Mouse (Mus musculus) heart, embryonic 15.5 days (tissue): Measurements from ENCODE around the gene Prpf31. TPM values are rescaled to one million over a fixed set of nuclear protein-coding genes. Genes with fewer than 3 reads are reported as not detected.

Experiments used
- ATAC-seq: fragments of 200-750 bp; cut with Nextera tagmentation; replicated peaks from 2 replicates; pipeline ENCODE4 v1.8.0; 2017; ENCODE audit warnings: low read depth, moderate TSS enrichment; ENCODE audit not compliant: insufficient number of reproducible peaks, insufficient read depth, low FRiP score
- H3K27ac ChIP-seq: fragments of 300-500 bp; sonication (generic); 2 replicates; pipeline ENCODE4 v1.5.1; 2015; ENCODE audit warnings: mild to moderate bottlenecking, inconsistent platforms
- H3K27me3 ChIP-seq: fragments of 300-500 bp; sonication (generic); 2 replicates; pipeline ENCODE4 v1.6.1; 2015; ENCODE audit warnings: inconsistent platforms
- H3K36me3 ChIP-seq: fragments of 300-500 bp; sonication (generic); 2 replicates; pipeline ENCODE4 v1.6.1; 2015; ENCODE audit warnings: mild to moderate bottlenecking, inconsistent platforms
- H3K4me1 ChIP-seq: fragments of 300-500 bp; sonication (generic); replicated peaks from 2 replicates; pipeline ENCODE4 v1.6.1; 2015; ENCODE audit warnings: inconsistent platforms
- H3K4me2 ChIP-seq: fragments of 300-500 bp; sonication (generic); 2 replicates; pipeline ENCODE4 v1.6.1; 2015; ENCODE audit warnings: inconsistent platforms, mild to moderate bottlenecking, moderate library complexity
- H3K4me3 ChIP-seq: fragments of 300-500 bp; sonication (generic); 2 replicates; pipeline ENCODE4 v1.5.1; 2015; ENCODE audit warnings: mild to moderate bottlenecking, inconsistent platforms
- H3K9ac ChIP-seq: fragments of 300-500 bp; sonication (generic); 2 replicates; pipeline ENCODE4 v1.6.1; 2015; ENCODE audit warnings: mild to moderate bottlenecking, inconsistent platforms
- H3K9me3 ChIP-seq: fragments of 300-500 bp; sonication (generic); replicated peaks from 2 replicates; pipeline ENCODE4 v1.6.1; 2016; ENCODE audit warnings: inconsistent platforms
- WGBS: fragments of 180-500 bp; shearing (Covaris S2); methylation state at CpG from one replicate; pipeline ENCODE4 v1.1.7; 2015; ENCODE audit warnings: mixed read lengths; 5-methylcytosine and 5-hydroxymethylcytosine counted together
- polyA plus RNA-seq: library from polyadenylated mRNA; unstranded; fragments of >200 nt; fragmentation: Nextera tagmentation; extraction: Ambion mirVana; gene quantifications from 2 replicates; pipeline ENCODE4 v1.2.1, GENCODE M21; 2015

The Prpf31 gene
- polyA plus RNA-seq, 1 experiment from 2014 or later, result 50.2 TPM

- H3K9ac ChIP-seq, result no peak overlapping the region
- WGBS, result 10% methylated on average over 4 of the region's 4 CpGs
These were observed 28.7 kb upstream of the Prpf31 start for GRCm38 (mm10) chr7:3601119-3601518.

GRCm38 (mm10) chr7:3606798-3607197, 23.0 kb upstream of the Prpf31 start:
- no peak overlapping the region for H3K9ac ChIP-seq
- WGBS, result 15% methylated on average over 2 of the region's 2 CpGs
- H3K36me3 ChIP-seq, result no peaks in the 10 kb centered on the region
- H3K4me1 ChIP-seq, result 0 out of 2 replicates have a peak, but pooled peaks cover 6% of the 10 kb centered on the region
- no peak overlapping the region for H3K27ac ChIP-seq
- H3K4me2 ChIP-seq, result no peak overlapping the region
- no peaks in the 10 kb centered on the region for H3K27me3 ChIP-seq
- H3K9me3 ChIP-seq, result no peaks in the 10 kb centered on the region
- peak; percentile 59; the same call in 1 of the 2 replicates for ATAC-seq
- H3K4me3 ChIP-seq, result no peak overlapping the region

More at GRCm38 (mm10) chr7:3601119-3601518, 28.7 kb upstream of the Prpf31 start:
- Histone ChIP-seq H3K27ac (no peak overlapping the region), H3K36me3 (no peaks in the 10 kb centered on the region), H3K4me3 (no peak overlapping the region), H3K27me3 (no peaks in the 10 kb centered on the region), H3K4me1 (no peaks in the 10 kb centered on the region), H3K9me3 (no peaks in the 10 kb centered on the region), H3K4me2 (no peak overlapping the region)
- no peak for ATAC-seq

- no peak overlapping the region for H3K9ac ChIP-seq
- no peak overlapping the region for H3K27ac ChIP-seq
- H3K4me1 ChIP-seq, result 0 out of 2 replicates have a peak, but pooled peaks cover 6% of the 10 kb centered on the region
- H3K9me3 ChIP-seq, result no peaks in the 10 kb centered on the region
- WGBS, result 82% methylated on average over 6 of the region's 6 CpGs
- H3K4me3 ChIP-seq, result no peak overlapping the region
- no peak for ATAC-seq
- no peak overlapping the region for H3K4me2 ChIP-seq
- H3K36me3 ChIP-seq, result no peaks in the 10 kb centered on the region
- H3K27me3 ChIP-seq, result no peaks in the 10 kb centered on the region
These were observed 22.4 kb upstream of the Prpf31 start for GRCm38 (mm10) chr7:3607391-3607790.

GRCm38 (mm10) chr7:3608668-3609067, 21.1 kb upstream of the Prpf31 start:
- Histone ChIP-seq H3K4me2 (no peak overlapping the region), H3K4me3 (no peak overlapping the region), H3K9me3 (no peaks in the 10 kb centered on the region), H3K4me1 (0 out of 2 replicates have a peak, but pooled peaks cover 6% of the 10 kb centered on the region), H3K9ac (no peak overlapping the region), H3K27me3 (no peaks in the 10 kb centered on the region), H3K36me3 (no peaks in the 10 kb centered on the region), H3K27ac (peak overlapping the region; percentile 12; the same call in 1 of the 2 replicates)
- WGBS, result 85% methylated on average over 3 of the region's 3 CpGs
- no peak for ATAC-seq

- H3K4me2 ChIP-seq, result no peak overlapping the region
These were observed 20.7 kb upstream of the Prpf31 start for GRCm38 (mm10) chr7:3609082-3609481.

GRCm38 (mm10) chr7:3610437-3610836, 19.3 kb upstream of the Prpf31 start:
- Histone ChIP-seq H3K36me3 (no peaks in the 10 kb centered on the region), H3K27ac (no peak overlapping the region), H3K27me3 (no peaks in the 10 kb centered on the region), H3K9ac (no peak overlapping the region), H3K4me3 (no peak overlapping the region), H3K4me2 (no peak overlapping the region), H3K9me3 (no peaks in the 10 kb centered on the region), H3K4me1 (0 out of 2 replicates have a peak, but pooled peaks cover 6% of the 10 kb centered on the region)
- 85% methylated on average over 3 of the region's 3 CpGs for WGBS
- ATAC-seq, result no peak

More at GRCm38 (mm10) chr7:3609082-3609481, 20.7 kb upstream of the Prpf31 start:
- Histone ChIP-seq H3K9me3 (no peaks in the 10 kb centered on the region), H3K36me3 (no peaks in the 10 kb centered on the region), H3K27me3 (no peaks in the 10 kb centered on the region), H3K9ac (no peak overlapping the region), H3K27ac (peak overlapping the region; percentile 12; the same call in 1 of the 2 replicates), H3K4me1 (0 out of 2 replicates have a peak, but pooled peaks cover 6% of the 10 kb centered on the region), H3K4me3 (no peak overlapping the region)
- WGBS, result 43% methylated on average over 3 of the region's 3 CpGs
- ATAC-seq, result no peak

GRCm38 (mm10) chr7:3611006-3611405, 18.8 kb upstream of the Prpf31 start:
- Histone ChIP-seq H3K27me3 (no peaks in the 10 kb centered on the region), H3K9me3 (no peaks in the 10 kb centered on the region), H3K4me3 (no peak overlapping the region), H3K36me3 (no peaks in the 10 kb centered on the region), H3K4me1 (0 out of 2 replicates have a peak, but pooled peaks cover 6% of the 10 kb centered on the region), H3K9ac (no peak overlapping the region), H3K4me2 (no peak overlapping the region), H3K27ac (no peak overlapping the region)
- 0 out of 2 replicates have a peak, but pooled peaks have one; percentile 13 for ATAC-seq
- 81% methylated on average over 13 of the region's 13 CpGs for WGBS

GRCm38 (mm10) chr7:3614021-3614420, 15.8 kb upstream of the Prpf31 start:
- Histone ChIP-seq H3K27me3 (no peaks in the 10 kb centered on the region), H3K36me3 (peaks cover 3% of the 10 kb centered on the region; the same call in 1 of the 2 replicates), H3K4me2 (no peak overlapping the region), H3K27ac (no peak overlapping the region), H3K9me3 (no peaks in the 10 kb centered on the region), H3K4me1 (peaks cover 13% of the 10 kb centered on the region), H3K9ac (no peak overlapping the region), H3K4me3 (no peak overlapping the region)
- WGBS, result 74% methylated on average over 3 of the region's 3 CpGs
- no peak for ATAC-seq

- Histone ChIP-seq H3K36me3 (peaks cover 23% of the 10 kb centered on the region; the same call in 1 of the 2 replicates), H3K9me3 (no peaks in the 10 kb centered on the region), H3K9ac (no peak within 1 kb of the TSS), H3K4me3 (peak within 1 kb of the TSS; percentile 81), H3K4me2 (peak within 1 kb of the TSS; percentile 64), H3K27me3 (no peaks in the 10 kb centered on the region), H3K27ac (0 out of 2 replicates have a peak within 1 kb of the TSS, but pooled peaks have one; percentile 78), H3K4me1 (peaks cover 10% of the 10 kb centered on the region)
- WGBS, result 70% methylated on average over 4 of the region's 4 CpGs
- no peak for ATAC-seq
These were observed 13.8 kb upstream of the Prpf31 start, which contains the start of gene Oscar for GRCm38 (mm10) chr7:3616057-3616388. Gene Oscar, minus strand, starts transcription at chr7:3616157.

GRCm38 (mm10) chr7:3616389-3617241, 13.2 kb upstream of the Prpf31 start:
- H3K27ac ChIP-seq, result peak overlapping the region; percentile 78; the same call in 1 of the 2 replicates
- ATAC-seq, result no peak
- H3K9ac ChIP-seq, result no peak overlapping the region; the same call in 1 of the 2 replicates

GRCm38 (mm10) chr7:3617242-3617995, 12.4 kb upstream of the Prpf31 start, which contains the start of gene Ndufa3:
Gene Ndufa3, plus strand, starts transcription at chr7:3617373.
- WGBS, result 1% methylated on average over 32 of the region's 32 CpGs
- peak within 1 kb of the TSS; percentile 81 for H3K4me3 ChIP-seq
- H3K27me3 ChIP-seq, result no peaks in the 10 kb centered on the region
- H3K4me2 ChIP-seq, result peak within 1 kb of the TSS; percentile 64
- peak; percentile 96 for ATAC-seq
- H3K36me3 ChIP-seq, result peaks cover 26% of the 10 kb centered on the region; the same call in 1 of the 2 replicates
- peak within 1 kb of the TSS; percentile 78 for H3K27ac ChIP-seq
- peak within 1 kb of the TSS; percentile 85 for H3K9ac ChIP-seq
- H3K4me1 ChIP-seq, result peaks cover 10% of the 10 kb centered on the region
- no peaks in the 10 kb centered on the region for H3K9me3 ChIP-seq

More at GRCm38 (mm10) chr7:3616389-3617241, 13.2 kb upstream of the Prpf31 start:
- peak overlapping the region; percentile 64 for H3K4me2 ChIP-seq
- no peaks in the 10 kb centered on the region for H3K27me3 ChIP-seq
- H3K36me3 ChIP-seq, result peaks cover 25% of the 10 kb centered on the region; the same call in 1 of the 2 replicates
- H3K9me3 ChIP-seq, result no peaks in the 10 kb centered on the region
- peaks cover 10% of the 10 kb centered on the region for H3K4me1 ChIP-seq
- 44% methylated on average over 6 of the region's 6 CpGs for WGBS
- H3K4me3 ChIP-seq, result peak overlapping the region; percentile 81
